In genomic region chr15:96461541-96462512, GRCm38 (mm10) we compare ENCODE assay signal across 8 mouse cellular contexts. TPM values are rescaled to one million over a fixed set of nuclear protein-coding genes. Genes with fewer than 3 reads are reported as not detected.
DNase-seq lines count a peak whose midpoint lies in the region; ATAC-seq and TF ChIP-seq lines count a peak whose summit lies in the region.

No protein-coding gene starts in this region.

- intact Hi-C loops in heart, adult 2 months (cut with DNase I): loop anchor here (2.0 kb wide), 2 partner anchors 13 to 177 kb away; no protein-coding TSS in a partner anchor

- H3K4me3 ChIP-seq in heart, adult 2 months: peak overlapping the region; percentile 75
- peak overlapping the region; percentile 89 for H3K4me3 ChIP-seq in hindbrain, postnatal 0 days (ENCODE audit: low read length)
- peak overlapping the region; percentile 93 for H3K4me3 ChIP-seq in midbrain, embryonic 12.5 days

- TF ChIP-seq POLR2A in heart, adult 2 months (IDR thresholded peaks at IDR 0.05; ENCODE audit: insufficient read depth, low read depth, low read length): no peak

- H3K27ac ChIP-seq in heart, adult 2 months: peak overlapping the region; percentile 93
- peak overlapping the region; percentile 92 for H3K27ac ChIP-seq in hindbrain, postnatal 0 days
- peak overlapping the region; percentile 98 for H3K27ac ChIP-seq in midbrain, embryonic 12.5 days (replicated peaks)

- peaks cover 2% of the 10 kb centered on the region; the same call in 1 of the 2 replicates for H3K79me2 ChIP-seq in heart, adult 2 months (replicated peaks; ENCODE audit: control insufficient read depth, insufficient read depth, low read length)

- ATAC-seq in CD4-positive, CD25-positive, alpha-beta regulatory T cell, adult 4 months: peak; percentile 10
- ATAC-seq in hindbrain, postnatal 0 days: peak; percentile 35
- ATAC-seq in midbrain, embryonic 12.5 days (ENCODE audit: low FRiP score, low read depth): peak; percentile 45

- H3K27me3 ChIP-seq in heart, adult 2 months (ENCODE audit: control insufficient read depth, insufficient read depth, low read length): no peaks in the 10 kb centered on the region
- no peaks in the 10 kb centered on the region for H3K27me3 ChIP-seq in hindbrain, postnatal 0 days (ENCODE audit: insufficient read depth, low read length)
- no peaks in the 10 kb centered on the region for H3K27me3 ChIP-seq in midbrain, embryonic 12.5 days

- H3K9ac ChIP-seq in heart, adult 2 months (ENCODE audit: low read depth, low read length): peak overlapping the region; percentile 66
- peak overlapping the region; percentile 72 for H3K9ac ChIP-seq in hindbrain, postnatal 0 days (replicated peaks; ENCODE audit: low read length)
- peak overlapping the region; percentile 77 for H3K9ac ChIP-seq in midbrain, embryonic 12.5 days (replicated peaks)

- H3K9me3 ChIP-seq in hindbrain, postnatal 0 days (ENCODE audit: low read length): no peaks in the 10 kb centered on the region
- no peaks in the 10 kb centered on the region for H3K9me3 ChIP-seq in midbrain, embryonic 12.5 days

- TF ChIP-seq EP300 in heart, adult 2 months (IDR thresholded peaks at IDR 0.05; ENCODE audit: insufficient read depth, low read depth, low read length): no peak

- H3K4me1 ChIP-seq in heart, adult 2 months (ENCODE audit: control insufficient read depth, insufficient read depth, low read length): peaks cover 4% of the 10 kb centered on the region
- H3K4me1 ChIP-seq in hindbrain, postnatal 0 days (ENCODE audit: insufficient read depth, low read length): no peaks in the 10 kb centered on the region
- H3K4me1 ChIP-seq in midbrain, embryonic 12.5 days: peaks cover 18% of the 10 kb centered on the region

- DNase-seq in heart, adult 2 months: peak in 1 of 2 experiments; percentile 9
- no peak for DNase-seq in heart, adult 18-20 months
- DNase-seq in embryo, embryonic 11 days: peak; percentile 58
- DNase-seq in hindbrain, postnatal 0 days (ENCODE audit: low spot score): peak; percentile 60
- DNase-seq in adrenal gland, postnatal 14 days: no peak
- DNase-seq in gastrocnemius, adult 8-10 months (ENCODE audit: low spot score in 2 of 2): no peak

- H3K4me2 ChIP-seq in hindbrain, postnatal 0 days (ENCODE audit: low read depth, low read length): peak overlapping the region; percentile 93
- peak overlapping the region; percentile 79 for H3K4me2 ChIP-seq in midbrain, embryonic 12.5 days (replicated peaks)

- WGBS in heart, adult 2 months: 13% methylated on average over 22 of the region's 22 CpGs
- WGBS in hindbrain, postnatal 0 days: 12% methylated on average over 22 of the region's 22 CpGs
- 16% methylated on average over 22 of the region's 22 CpGs for WGBS in midbrain, embryonic 12.5 days

- no peak for TF ChIP-seq CTCF in heart, adult 2 months (IDR thresholded peaks at IDR 0.05)
- peak; percentile 27 for TF ChIP-seq CTCF in hindbrain, postnatal 0 days (IDR thresholded peaks at IDR 0.05; ENCODE audit: low read depth)

- peaks cover 15% of the 10 kb centered on the region for H3K36me3 ChIP-seq in heart, adult 2 months (ENCODE audit: control insufficient read depth, insufficient read depth, low read length)
- no peaks in the 10 kb centered on the region for H3K36me3 ChIP-seq in hindbrain, postnatal 0 days (ENCODE audit: insufficient read depth, low read length)
- no peaks in the 10 kb centered on the region for H3K36me3 ChIP-seq in midbrain, embryonic 12.5 days

RNA-seq across cellular contexts. Expression of gene Scaf11, which starts 1.2 kb away (rescaled TPM):
- 10 to 100 TPM; 45.9 to 54.0 TPM for total RNA-seq in heart, adult 2 months (2021)
- polyA plus RNA-seq in heart, adult 2 months (2012; rRNA removed): 9.6 and 16.8 TPM in 2 replicates
- 10 to 100 TPM; 43.9 to 49.4 TPM for total RNA-seq in heart, adult 18-20 months (2021)
- polyA plus RNA-seq in CD4-positive, CD25-positive, alpha-beta regulatory T cell, adult 4 months (2017; shearing (Covaris generic)): 10 to 100 TPM; 42.4 to 45.3 TPM
- 25.2 and 27.2 TPM in 2 replicates for total RNA-seq in hindbrain, postnatal 0 days (2014; rRNA removed)
- polyA plus RNA-seq in hindbrain, postnatal 0 days (2015; fragmentation: Nextera tagmentation; extraction: Ambion mirVana): 46.1 and 48.4 TPM in 2 replicates
- 89.9 and 92.5 TPM in 2 replicates for polyA plus RNA-seq in midbrain, embryonic 12.5 days (2016; fragmentation: Nextera tagmentation; extraction: Ambion mirVana)
- 70.4 and 76.2 TPM in 2 replicates for total RNA-seq in adrenal gland, postnatal 14 days (2021)
- total RNA-seq in gastrocnemius, adult 8-10 months (2022): 10 to 100 TPM; 36.6 to 43.6 (median 42.6) TPM

Comparison
In these comparisons a context has a peak if more than half of its experiments do, and no peak if none do; other contexts are left out.
1. DNase-seq: peak in embryo, embryonic 11 days (single experiment) and hindbrain, postnatal 0 days (single experiment); none in heart, adult 18-20 months (0 of 2), adrenal gland, postnatal 14 days (single experiment) and gastrocnemius, adult 8-10 months (0 of 2).
2. Peak in every context shown above with its lines, with median percentiles within 50 percentile points of each other: H3K27ac ChIP-seq, H3K4me3 ChIP-seq, H3K9ac ChIP-seq and ATAC-seq.